Comparison of ENCODE assay signal across 7 mouse cellular contexts in the genomic region with DNA sequence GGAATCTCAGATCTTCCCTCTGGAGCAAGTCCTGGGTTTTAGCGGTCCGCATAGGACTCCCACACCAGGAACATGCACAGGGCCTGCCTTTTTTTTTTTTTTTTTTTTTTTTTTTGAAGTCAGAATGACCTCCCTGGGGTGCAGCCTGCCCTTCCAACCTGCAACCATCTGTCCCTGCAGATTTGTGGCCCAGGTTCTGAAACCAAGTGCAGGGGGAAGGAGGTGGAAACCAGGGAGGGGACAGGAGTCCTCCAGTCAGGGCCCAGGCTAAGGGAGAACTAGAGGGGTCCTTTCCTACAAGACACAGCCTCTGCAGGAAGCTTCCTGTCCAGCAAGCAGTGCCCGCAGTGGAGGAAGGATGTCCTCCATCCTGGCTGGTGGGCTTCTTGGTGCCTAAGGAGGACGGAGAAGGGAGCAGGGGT. TPM values are rescaled to one million over a fixed set of nuclear protein-coding genes. Genes with fewer than 3 reads are reported as not detected.
DNase-seq lines count a peak whose midpoint lies in the region; ATAC-seq lines count a peak whose summit lies in the region.

No protein-coding gene starts in this region.

- H3K36me3 ChIP-seq in heart, embryonic 15.5 days: peaks cover 15% of the 10 kb centered on the region; the same call in 1 of the 2 replicates
- peaks cover 11% of the 10 kb centered on the region for H3K36me3 ChIP-seq in macrophage (ENCODE audit: inconsistent target)

- peaks cover 51% of the 10 kb centered on the region for H3K4me1 ChIP-seq in heart, embryonic 15.5 days (replicated peaks)

- ATAC-seq in heart, embryonic 15.5 days (replicated peaks; ENCODE audit: insufficient number of reproducible peaks, insufficient read depth, low FRiP score, low read depth): no peak

- H3K9me3 ChIP-seq in heart, embryonic 15.5 days (replicated peaks): no peaks in the 10 kb centered on the region

- peak overlapping the region; percentile 88 for H3K4me2 ChIP-seq in heart, embryonic 15.5 days

- DNase-seq in ovary, postnatal 36 days (ENCODE audit: low spot score): peak; percentile 21
- DNase-seq in ovary, adult 18-20 months (ENCODE audit: low spot score): no peak
- peak; percentile 89 for DNase-seq in cerebellum, adult 9-11 months
- DNase-seq in layer of hippocampus, adult 9-11 months: no peak
- DNase-seq in natural killer cell, adult 2 months (ENCODE audit: low spot score in 2 of 2): no peak

- WGBS in heart, embryonic 15.5 days: 11% methylated on average over 4 of the region's 4 CpGs
- 50% methylated on average over 4 of the region's 4 CpGs for WGBS in macrophage (ENCODE audit: missing documents)

- H3K9ac ChIP-seq in heart, embryonic 15.5 days: peak overlapping the region; percentile 95

- no peaks in the 10 kb centered on the region for H3K27me3 ChIP-seq in heart, embryonic 15.5 days

- peak overlapping the region; percentile 81 for H3K27ac ChIP-seq in heart, embryonic 15.5 days
- no peak overlapping the region for H3K27ac ChIP-seq in macrophage

- H3K79me2 ChIP-seq in macrophage (ENCODE audit: inconsistent target): peaks cover 41% of the 10 kb centered on the region

- H3K4me3 ChIP-seq in heart, embryonic 15.5 days: peak overlapping the region; percentile 97
- H3K4me3 ChIP-seq in macrophage (ENCODE audit: inconsistent target): peak overlapping the region; percentile 63

RNA-seq across cellular contexts. Expression of gene Trim3, which starts 0.8 kb away (rescaled TPM):
- 26.5 and 36.0 TPM in 2 replicates for polyA plus RNA-seq in heart, embryonic 15.5 days (2015; fragmentation: Nextera tagmentation; extraction: Ambion mirVana)
- 100 to 1,000 TPM in 20 of 26 experiments, 10 to 100 TPM in 6; 66.5 to 241 (median 129) TPM for total RNA-seq in macrophage (2018; cell fraction: chromatin; rRNA removed)
- 10 to 100 TPM; 11.6 to 25.1 (median 16.3) TPM for total RNA-seq in macrophage (2018; cell fraction: cytosol; rRNA removed)
- total RNA-seq in macrophage (2018; cell fraction: nucleus; rRNA removed): 100 to 1,000 TPM in 10 of 26 experiments, 10 to 100 TPM in 16; 33.8 to 220 (median 87.2) TPM
- 15.2 to 30.8 TPM (median 17.8 TPM) in 3 replicates for polyA plus RNA-seq in macrophage (2018)

RNA-seq across cellular contexts. Expression of gene Timm10b, which starts 7.3 kb away (rescaled TPM):
- 138 and 156 TPM in 2 replicates for polyA plus RNA-seq in heart, embryonic 15.5 days (2015; fragmentation: Nextera tagmentation; extraction: Ambion mirVana)
- total RNA-seq in macrophage (2018; cell fraction: chromatin; rRNA removed): 100 to 1,000 TPM in 1 of 26 experiments, 10 to 100 TPM in 20, 1 to 10 TPM in 5; 3.6 to 111 (median 28.4) TPM
- total RNA-seq in macrophage (2018; cell fraction: cytosol; rRNA removed): 100 to 1,000 TPM in 13 of 26 experiments, 10 to 100 TPM in 13; 52.5 to 139 (median 101) TPM
- total RNA-seq in macrophage (2018; cell fraction: nucleus; rRNA removed): 100 to 1,000 TPM in 2 of 26 experiments, 10 to 100 TPM in 23, 1 to 10 TPM in 1; 9.3 to 111 (median 44.7) TPM
- 36.5 to 124 TPM (median 98.7 TPM) in 3 replicates for polyA plus RNA-seq in macrophage (2018)

RNA-seq across cellular contexts. Expression of gene Arfip2, which starts 7.7 kb away (rescaled TPM):
- polyA plus RNA-seq in heart, embryonic 15.5 days (2015; fragmentation: Nextera tagmentation; extraction: Ambion mirVana): 42.6 and 50.8 TPM in 2 replicates
- total RNA-seq in macrophage (2018; cell fraction: chromatin; rRNA removed): 100 to 1,000 TPM in 4 of 26 experiments, 10 to 100 TPM in 22; 42.3 to 124 (median 73.3) TPM
- 10 to 100 TPM in 25 of 26 experiments, 1 to 10 TPM in 1; 8.0 to 19.5 (median 15.7) TPM for total RNA-seq in macrophage (2018; cell fraction: cytosol; rRNA removed)
- total RNA-seq in macrophage (2018; cell fraction: nucleus; rRNA removed): 100 to 1,000 TPM in 2 of 26 experiments, 10 to 100 TPM in 24; 25.6 to 111 (median 59.7) TPM
- polyA plus RNA-seq in macrophage (2018): 23.1 to 24.5 TPM (median 23.7 TPM) in 3 replicates

RNA-seq across cellular contexts. Expression of gene Gm45799, which starts 7.8 kb away (rescaled TPM):
- polyA plus RNA-seq in heart, embryonic 15.5 days (2015; fragmentation: Nextera tagmentation; extraction: Ambion mirVana): 24.0 and 39.7 TPM in 2 replicates
- 10 to 100 TPM; 10.2 to 47.1 (median 16.6) TPM for total RNA-seq in macrophage (2018; cell fraction: chromatin; rRNA removed)
- 1 to 10 TPM in 25 of 26 experiments, under 1 TPM in 1; 0.91 to 7.1 (median 2.7) TPM for total RNA-seq in macrophage (2018; cell fraction: cytosol; rRNA removed)
- 10 to 100 TPM in 21 of 26 experiments, 1 to 10 TPM in 5; 6.0 to 30.8 (median 20.0) TPM for total RNA-seq in macrophage (2018; cell fraction: nucleus; rRNA removed)
- 1.7 to 8.3 TPM (median 4.9 TPM) in 3 replicates for polyA plus RNA-seq in macrophage (2018)

RNA-seq across cellular contexts. Expression of gene Dnhd1, which starts 18.1 kb away (rescaled TPM):
- polyA plus RNA-seq in heart, embryonic 15.5 days (2015; fragmentation: Nextera tagmentation; extraction: Ambion mirVana): 0.72 and 0.91 TPM in 2 replicates
- total RNA-seq in macrophage (2018; cell fraction: chromatin; rRNA removed): 10 to 100 TPM in 25 of 26 experiments, 1 to 10 TPM in 1; 7.1 to 53.6 (median 24.0) TPM
- total RNA-seq in macrophage (2018; cell fraction: cytosol; rRNA removed): 1 to 10 TPM in 9 of 26 experiments, under 1 TPM in 17; 0.24 to 3.3 (median 0.80) TPM
- total RNA-seq in macrophage (2018; cell fraction: nucleus; rRNA removed): 10 to 100 TPM in 20 of 26 experiments, 1 to 10 TPM in 6; 3.5 to 24.1 (median 14.1) TPM
- 0.68 to 2.0 TPM (median 0.80 TPM) in 3 replicates for polyA plus RNA-seq in macrophage (2018)

Comparison
In these comparisons a context has a peak if more than half of its experiments do, and no peak if none do; other contexts are left out.
1. DNase-seq: peak in ovary, postnatal 36 days (single experiment) and cerebellum, adult 9-11 months (single experiment); none in ovary, adult 18-20 months (single experiment), layer of hippocampus, adult 9-11 months (single experiment) and natural killer cell, adult 2 months (0 of 2).